Mouse (Mus musculus) ES-CJ7 (cell line): Measurements from ENCODE around the gene Tsga10ip.

Source experiments
- DNase-seq: peaks from one replicate; pipeline ENCODE4 v3.0.0; 2011; ENCODE audit warnings: low read depth, low spot score

Tsga10ip gene

GRCm38 (mm10) chr19:5345297-5346131 is 56.8 kb downstream of the Tsga10ip start:
- DNase-seq: no peak

GRCm38 (mm10) chr19:5341360-5341759 is 61.0 kb downstream of the Tsga10ip start:
- DNase-seq: no peak
